Mouse (Mus musculus) thymus, adult 2 months (tissue): ENCODE data around the gene Trpt1.

Source experiments
- CTCF ChIP-seq: fragments of 200-500 bp; IDR thresholded peaks from 2 replicates; pipeline ENCODE4 v1.5.1; 2012; ENCODE audit warnings: mild to moderate bottlenecking, control low read depth, low read length, moderate library complexity, borderline replicate concordance; ENCODE audit not compliant: control insufficient read depth, poor library complexity, insufficient read depth; ENCODE audit errors: extremely low read depth
- POLR2A ChIP-seq: fragments of 200-500 bp; IDR thresholded peaks from 2 replicates; pipeline ENCODE4 v1.6.1; 2012; ENCODE audit warnings: mild to moderate bottlenecking, low read length, control low read depth, moderate library complexity; ENCODE audit not compliant: control insufficient read depth, poor library complexity, insufficient read depth; ENCODE audit errors: extremely low read depth

DNA sequence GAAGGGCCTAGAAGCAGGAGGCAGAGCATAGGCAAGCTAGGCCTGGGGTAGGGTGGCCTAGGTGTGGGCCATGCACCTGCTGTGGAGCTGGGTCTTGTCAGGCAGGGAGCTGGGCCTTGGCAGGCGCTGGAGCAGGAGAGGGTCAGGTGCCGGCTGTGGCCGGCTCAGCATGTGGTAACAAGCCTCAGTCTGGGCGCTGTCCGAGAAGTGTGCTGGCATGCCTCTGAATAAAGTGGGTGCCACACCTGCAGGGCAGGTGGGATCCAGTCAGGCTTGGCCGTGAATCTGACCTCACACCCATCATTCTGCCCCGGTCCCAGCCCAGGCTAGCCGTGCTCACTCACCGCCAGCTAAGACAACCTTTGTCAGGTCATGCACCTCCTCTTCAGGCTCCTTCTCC is 18.1 kb downstream of the Trpt1 start:
- TF ChIP-seq POLR2A (no peak), CTCF (no peak)
